Mouse (Mus musculus): Measurements from ENCODE around the gene Rora. TPM values are rescaled to one million over a fixed set of nuclear protein-coding genes. Genes with fewer than 3 reads are reported as not detected.
"Not testable (repeated sequence)": the region's sequence is repeated elsewhere in the genome, so short reads cannot be mapped to it uniquely, and the experiment has no call there.

The Rora gene
- polyA plus RNA-seq, 1 experiment from 2014 or later = 9.0 TPM

- ATAC-seq (no peak), DNase-seq (ENCODE audit: low read depth, low spot score) (no peak)
- no peaks in the 10 kb centered on the region for H3K27me3 ChIP-seq
- POLR2A ChIA-PET = interaction anchor here (0.6 kb wide), 1 partner anchor 20 kb away, joined by 5 read pairs; no protein-coding TSS in a partner anchor
- CTCF ChIA-PET = no interaction called here
- in situ Hi-C loops (cut with MboI; ENCODE audit: low pct_unique_long_range_greater_than_20kb) = loop anchor here (25.0 kb wide), 1 partner anchor 196 kb away; no protein-coding TSS in a partner anchor
- TF ChIP-seq CTCF (IDR thresholded peaks at IDR 0.05) = no peak
Measured at GRCm38 (mm10) chr9:69090749-69091270, 437.2 kb downstream of the Rora start.

- DNase-seq (ENCODE audit: low read depth, low spot score) = no peak
- no peaks in the 10 kb centered on the region for H3K27me3 ChIP-seq
- TF ChIP-seq CTCF (IDR thresholded peaks at IDR 0.05) = no peak
- in situ Hi-C loops (cut with MboI; ENCODE audit: low pct_unique_long_range_greater_than_20kb) = loop anchor here (25.0 kb wide), 1 partner anchor 195 kb away; no protein-coding TSS in a partner anchor
- ChIA-PET POLR2A (no interaction called here), CTCF (no interaction called here)
- ATAC-seq = peak; percentile 26
Measured at GRCm38 (mm10) chr9:69092119-69093013, 438.8 kb downstream of the Rora start.

- POLR2A ChIA-PET; CTCF ChIA-PET; in situ Hi-C loops (cut with MboI; ENCODE audit: low pct_unique_long_range_greater_than_20kb); ATAC-seq; H3K27me3 ChIP-seq; DNase-seq (ENCODE audit: low read depth, low spot score): not testable (repeated sequence)
Measured at GRCm38 (mm10) chr9:69100153-69100756, 446.7 kb downstream of the Rora start.

GRCm38 (mm10) chr9:69104321-69104720 lies 450.7 kb downstream of the Rora start:
- POLR2A ChIA-PET = no interaction called here
- ATAC-seq = peak; percentile 39
- H3K27me3 ChIP-seq = no peaks in the 10 kb centered on the region
- CTCF ChIA-PET = no interaction called here
- DNase-seq (ENCODE audit: low read depth, low spot score) = peak; percentile 59
- in situ Hi-C loops (cut with MboI; ENCODE audit: low pct_unique_long_range_greater_than_20kb) = no loop called here
- TF ChIP-seq CTCF (IDR thresholded peaks at IDR 0.05) = no peak

- POLR2A ChIA-PET = no interaction called here
- DNase-seq (ENCODE audit: low read depth, low spot score) (no peak), ATAC-seq (no peak)
- no peaks in the 10 kb centered on the region for H3K27me3 ChIP-seq
- CTCF ChIA-PET = no interaction called here
- TF ChIP-seq CTCF (IDR thresholded peaks at IDR 0.05) = no peak
- in situ Hi-C loops (cut with MboI; ENCODE audit: low pct_unique_long_range_greater_than_20kb) = no loop called here
Measured at GRCm38 (mm10) chr9:69109618-69110300, 456.2 kb downstream of the Rora start.

- ChIA-PET POLR2A (no interaction called here), CTCF (no interaction called here)
- no peak for TF ChIP-seq CTCF (IDR thresholded peaks at IDR 0.05)
- in situ Hi-C loops (cut with MboI; ENCODE audit: low pct_unique_long_range_greater_than_20kb) = no loop called here
- ATAC-seq (no peak), DNase-seq (ENCODE audit: low read depth, low spot score) (no peak)
- H3K27me3 ChIP-seq = no peaks in the 10 kb centered on the region
Measured at GRCm38 (mm10) chr9:69110301-69110674, 456.7 kb downstream of the Rora start.

- POLR2A ChIA-PET = interaction anchor here (0.7 kb wide), 1 partner anchor 20 kb away, joined by 5 read pairs; no protein-coding TSS in a partner anchor
- DNase-seq (ENCODE audit: low read depth, low spot score) (no peak), ATAC-seq (no peak)
- no peak for TF ChIP-seq CTCF (IDR thresholded peaks at IDR 0.05)
- CTCF ChIA-PET = no interaction called here
- in situ Hi-C loops (cut with MboI; ENCODE audit: low pct_unique_long_range_greater_than_20kb) = no loop called here
- H3K27me3 ChIP-seq = no peaks in the 10 kb centered on the region
Measured at GRCm38 (mm10) chr9:69110706-69111105, 457.1 kb downstream of the Rora start.

- no peak for DNase-seq (ENCODE audit: low read depth, low spot score)
- CTCF ChIA-PET = no interaction called here
Measured at GRCm38 (mm10) chr9:69111539-69111938, 458.0 kb downstream of the Rora start.

GRCm38 (mm10) chr9:69114429-69114984 lies 460.9 kb downstream of the Rora start:
- POLR2A ChIA-PET = no interaction called here
- ATAC-seq = no peak
- in situ Hi-C loops (cut with MboI; ENCODE audit: low pct_unique_long_range_greater_than_20kb) = no loop called here
- CTCF ChIA-PET = no interaction called here
- no peak for DNase-seq (ENCODE audit: low read depth, low spot score)
- no peaks in the 10 kb centered on the region for H3K27me3 ChIP-seq
- no peak for TF ChIP-seq CTCF (IDR thresholded peaks at IDR 0.05)

More at GRCm38 (mm10) chr9:69111539-69111938, 458.0 kb downstream of the Rora start:
- in situ Hi-C loops (cut with MboI; ENCODE audit: low pct_unique_long_range_greater_than_20kb) = no loop called here
- ATAC-seq = no peak
- POLR2A ChIA-PET = no interaction called here
- no peak for TF ChIP-seq CTCF (IDR thresholded peaks at IDR 0.05)
- no peaks in the 10 kb centered on the region for H3K27me3 ChIP-seq

GRCm38 (mm10) chr9:69116740-69117139 lies 463.2 kb downstream of the Rora start:
- ATAC-seq = no peak
- POLR2A ChIA-PET = interaction anchor here (0.7 kb wide), 2 partner anchors 60 to 65 kb away, joined by 3 read pairs; no protein-coding TSS in a partner anchor
- DNase-seq (ENCODE audit: low read depth, low spot score) = no peak
- H3K27me3 ChIP-seq = no peaks in the 10 kb centered on the region
- CTCF ChIA-PET = no interaction called here
- in situ Hi-C loops (cut with MboI; ENCODE audit: low pct_unique_long_range_greater_than_20kb) = no loop called here
- no peak for TF ChIP-seq CTCF (IDR thresholded peaks at IDR 0.05)

All from Patski (cell line).